Mouse (Mus musculus) kidney, postnatal 10 days (tissue): ENCODE data around the gene Rccd1.

Experiments
- DNase-seq: peaks from one replicate; pipeline ENCODE4 v3.0.0; 2021; ENCODE audit warnings: mixed read lengths

Gene Rccd1

DNA sequence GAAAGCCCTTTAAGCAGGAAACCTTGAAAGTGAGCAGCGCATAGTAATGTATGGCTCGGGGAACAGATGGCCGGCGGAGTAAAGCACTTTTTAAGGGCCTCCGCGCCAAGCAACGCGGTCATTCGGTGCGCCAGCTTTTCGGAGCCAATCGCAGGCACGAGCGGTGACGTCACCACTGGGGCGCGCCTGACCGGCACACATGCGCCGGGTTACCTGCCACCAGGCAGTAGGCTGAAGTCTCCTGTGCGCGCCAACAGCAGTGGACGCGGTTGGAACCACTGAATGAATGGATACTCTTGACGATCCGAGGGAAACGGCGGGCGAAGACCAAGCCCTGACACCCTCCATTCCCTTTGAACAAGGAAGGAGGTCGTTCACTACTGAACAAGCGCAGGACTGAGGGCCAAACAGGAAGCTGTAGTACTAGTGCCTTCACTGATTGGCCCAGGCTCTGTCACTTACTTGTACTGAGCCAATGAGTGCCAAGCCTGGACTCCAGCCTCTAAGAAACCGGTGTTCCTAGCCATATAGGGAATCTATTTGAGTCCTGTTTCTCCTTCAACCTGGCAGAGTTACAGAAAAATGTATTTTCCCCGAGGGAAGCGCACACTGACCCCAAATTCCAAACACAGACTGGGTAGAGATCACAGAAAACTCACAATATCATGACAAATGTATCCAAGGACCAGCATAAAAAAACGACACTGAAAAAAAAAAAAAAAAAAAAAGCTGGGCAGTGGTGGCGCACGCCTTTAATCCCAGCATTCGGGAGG lies at the start of gene Rccd1:
TSS of gene Rccd1 (minus strand) at position 412 of the 773 bp plus-strand sequence.
- peak; percentile 98 for DNase-seq

DNA sequence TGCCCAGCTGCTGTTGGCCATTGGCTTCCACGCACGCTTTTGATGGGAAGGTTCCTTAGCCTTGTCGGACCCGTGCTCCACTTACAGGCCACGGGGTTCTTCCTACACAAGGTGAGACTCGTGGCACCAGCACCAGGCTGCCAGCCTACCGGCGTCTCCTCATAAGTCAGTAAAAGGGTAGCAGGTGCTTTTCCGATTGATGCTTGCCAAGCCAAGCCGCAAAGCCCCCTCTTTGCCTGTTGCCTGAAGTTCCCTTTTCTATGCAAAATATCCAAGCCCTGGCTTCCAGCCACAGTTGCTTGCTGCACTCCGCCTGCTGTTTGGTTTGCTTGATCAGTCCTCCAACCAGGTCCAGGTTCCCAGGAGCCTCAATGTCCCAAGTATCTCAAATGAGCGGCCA lies 49.6 kb upstream of the Rccd1 start:
- no peak for DNase-seq

DNA sequence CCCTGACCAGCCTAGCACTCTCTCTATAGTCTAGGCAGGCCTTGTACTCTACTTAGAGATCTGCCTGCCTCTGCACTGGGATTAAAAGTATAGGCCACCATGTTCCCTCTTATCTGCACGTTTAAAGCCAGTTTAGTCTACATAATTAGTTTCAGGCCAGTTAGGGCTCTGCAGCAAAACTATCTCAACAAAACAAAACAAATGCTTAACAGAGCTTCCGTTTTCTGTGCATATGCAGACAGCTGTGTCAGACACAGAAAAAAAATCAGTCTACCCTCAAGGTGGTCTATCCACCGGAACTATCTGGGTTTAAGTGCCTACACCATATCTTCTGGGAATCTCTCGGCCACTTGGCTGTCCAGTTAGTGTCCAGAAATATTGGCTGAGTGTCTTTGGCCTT lies 49.1 kb upstream of the Rccd1 start:
- no peak for DNase-seq

DNA sequence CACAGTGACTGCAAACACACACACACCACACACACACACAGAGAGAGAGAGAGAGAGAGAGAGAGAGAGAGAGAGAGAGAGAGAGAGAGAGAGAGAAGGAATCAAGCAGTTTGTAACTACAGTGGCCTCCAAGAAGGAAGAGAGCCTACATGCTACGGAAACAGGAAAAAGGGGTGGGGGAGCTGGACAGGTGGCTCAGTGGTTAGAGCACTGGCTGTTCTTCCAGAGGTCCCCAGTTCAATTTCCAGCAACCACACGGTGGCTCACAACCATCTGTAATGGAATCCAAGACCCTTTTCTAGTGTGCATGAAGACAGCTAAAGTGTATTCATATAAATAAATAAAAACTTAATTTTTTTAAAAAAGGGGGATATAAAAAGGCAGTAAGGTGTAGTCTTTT lies 48.4 kb upstream of the Rccd1 start:
- DNase-seq = no peak

DNA sequence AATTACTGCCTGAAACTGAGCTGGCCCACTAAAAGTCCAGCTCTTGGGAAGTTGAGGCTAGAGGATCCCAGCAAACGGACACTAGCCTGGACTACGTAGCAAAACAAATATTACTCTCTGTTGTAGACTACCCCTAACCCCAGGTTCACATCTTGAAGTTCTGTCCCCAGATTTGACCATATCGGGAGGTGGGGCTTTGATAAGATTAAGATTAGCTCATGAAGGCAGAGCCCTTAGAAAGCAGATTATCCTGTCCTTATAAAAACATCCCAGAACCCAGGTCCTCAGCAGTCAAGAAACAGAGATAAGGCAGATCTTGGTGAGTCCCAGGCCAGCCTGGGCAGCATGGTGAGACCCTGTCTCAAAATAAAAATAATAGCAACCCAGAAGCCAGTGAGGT lies 47.9 kb upstream of the Rccd1 start:
- DNase-seq = no peak

DNA sequence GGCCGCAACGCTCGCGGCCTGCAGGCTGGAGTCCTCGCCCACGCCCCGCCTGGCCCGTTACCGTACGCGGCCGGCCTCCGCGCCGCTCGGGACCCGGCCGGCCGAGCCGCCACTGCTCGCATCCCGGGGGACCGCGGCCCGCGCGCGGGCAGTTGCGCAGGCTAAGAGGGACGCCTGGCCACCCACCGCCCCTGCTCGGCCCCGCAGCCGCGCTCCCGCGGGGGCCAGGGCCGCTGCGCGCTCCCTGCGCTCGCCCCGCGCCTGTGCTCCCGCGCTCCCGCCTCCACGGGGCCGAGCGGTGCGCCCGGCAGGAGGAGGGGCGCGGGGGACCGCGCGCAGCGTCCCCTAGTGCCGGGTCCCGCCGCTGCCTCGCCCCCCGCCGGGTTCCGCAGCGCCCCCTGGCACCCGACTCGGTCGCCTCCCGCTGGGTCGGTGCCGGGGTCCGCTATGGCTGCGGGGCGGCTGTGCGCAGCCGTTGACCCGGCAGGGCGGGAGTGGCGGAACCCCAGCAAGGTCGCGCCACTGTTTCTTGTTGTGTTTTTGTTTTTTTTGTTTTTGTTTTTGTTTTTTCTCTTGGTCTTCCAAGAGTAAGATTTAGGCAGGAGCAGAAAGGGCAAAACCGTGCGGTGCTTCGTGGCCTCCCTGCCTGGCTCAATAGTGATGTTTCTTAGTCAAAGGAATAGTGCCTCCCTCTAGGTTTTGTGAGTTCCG lies 46.9 kb upstream of the Rccd1 start, which contains the start of gene Man2a2:
TSS of gene Man2a2 (minus strand) at position 335 of the 711 bp plus-strand sequence.
- peak; percentile 91 for DNase-seq

- DNase-seq = peak; percentile 87
Measured at GRCm38 (mm10) chr7:80370649-80371040, 46.4 kb upstream of the Rccd1 start.

DNA sequence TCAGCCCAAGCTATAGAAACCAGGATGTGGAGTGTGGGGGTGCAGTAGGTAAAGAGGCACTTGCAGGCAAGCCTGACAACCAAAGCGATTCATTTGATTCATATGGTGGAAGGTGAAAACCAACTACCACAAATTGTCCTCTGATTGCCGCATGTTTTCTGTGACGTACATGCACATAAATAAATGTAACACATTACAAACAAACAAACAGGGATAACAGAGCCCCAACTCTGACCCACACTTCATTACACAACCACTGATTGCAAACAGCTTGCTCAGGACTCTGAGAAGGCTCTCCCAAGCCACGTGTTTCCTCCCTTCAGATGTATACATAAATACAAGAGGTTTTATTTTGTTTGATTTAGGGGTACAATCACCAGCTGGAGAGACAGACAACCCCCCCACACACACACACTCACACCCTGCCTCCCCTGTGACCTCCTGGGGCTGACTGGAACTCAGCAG lies 45.7 kb upstream of the Rccd1 start:
- DNase-seq = no peak

- DNase-seq = no peak
Measured at GRCm38 (mm10) chr7:80369461-80369860, 45.2 kb upstream of the Rccd1 start.

DNA sequence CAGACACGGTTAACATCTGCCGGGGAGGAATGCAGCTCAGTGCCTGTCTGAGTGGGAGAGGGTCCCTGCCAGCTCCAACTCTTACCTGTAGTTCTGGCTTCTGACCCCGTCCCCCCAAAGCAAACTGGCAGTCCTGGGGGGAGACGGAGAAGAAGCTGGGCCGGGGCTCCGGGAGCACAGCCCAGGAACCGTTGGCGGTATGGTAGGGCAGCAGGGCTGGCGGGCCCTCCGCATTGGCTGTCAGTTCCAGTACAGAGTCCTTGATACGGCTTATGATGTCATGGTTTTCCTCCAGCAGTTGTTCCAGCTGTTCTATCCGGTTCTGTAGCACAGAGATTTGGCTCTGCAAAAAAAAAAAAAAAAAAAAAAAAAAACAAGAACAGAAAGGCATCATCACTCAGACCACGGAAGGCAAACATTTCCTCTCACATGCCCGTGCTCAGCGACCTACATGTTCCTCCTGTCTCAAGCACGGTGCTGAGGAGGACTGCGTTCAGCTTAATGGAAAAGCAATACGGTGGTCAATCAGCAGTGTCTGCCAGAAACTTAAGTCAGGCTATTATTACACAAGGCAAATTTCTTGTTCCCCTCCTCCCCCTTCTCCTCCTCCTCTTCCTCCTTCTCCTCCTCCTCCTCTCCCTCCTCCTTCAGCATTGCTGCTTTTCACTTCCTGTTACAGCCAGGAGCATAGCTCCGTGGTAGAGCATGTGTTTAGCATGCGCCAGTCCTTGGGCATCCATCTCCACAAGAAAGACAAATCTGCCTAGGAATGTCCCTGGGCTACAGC lies 44.6 kb upstream of the Rccd1 start:
- no peak for DNase-seq

DNA sequence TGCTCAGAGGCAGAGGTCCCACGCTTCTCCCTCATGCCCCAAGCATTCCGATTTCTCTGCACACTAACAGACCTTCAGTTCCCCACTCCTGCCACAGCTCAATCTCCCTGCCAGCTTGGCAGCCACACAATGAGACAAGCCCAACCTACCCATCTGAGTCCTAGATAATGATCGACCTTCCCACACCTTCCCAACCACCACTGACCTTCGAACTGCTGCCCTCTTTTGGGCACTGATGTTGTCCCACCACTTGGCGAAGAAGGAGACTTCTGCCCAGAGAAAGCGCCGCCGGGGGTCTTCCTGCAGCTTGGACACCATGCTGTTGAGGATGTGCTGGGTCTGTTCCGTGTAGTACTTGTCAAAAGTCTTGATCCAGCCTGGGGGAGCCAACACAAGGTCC lies 43.8 kb upstream of the Rccd1 start:
- no peak for DNase-seq

GRCm38 (mm10) chr7:80367232-80367631 lies 43.0 kb upstream of the Rccd1 start:
- DNase-seq = no peak

- peak; percentile 82 for DNase-seq
Measured at GRCm38 (mm10) chr7:80365759-80366158, 41.5 kb upstream of the Rccd1 start.

DNA sequence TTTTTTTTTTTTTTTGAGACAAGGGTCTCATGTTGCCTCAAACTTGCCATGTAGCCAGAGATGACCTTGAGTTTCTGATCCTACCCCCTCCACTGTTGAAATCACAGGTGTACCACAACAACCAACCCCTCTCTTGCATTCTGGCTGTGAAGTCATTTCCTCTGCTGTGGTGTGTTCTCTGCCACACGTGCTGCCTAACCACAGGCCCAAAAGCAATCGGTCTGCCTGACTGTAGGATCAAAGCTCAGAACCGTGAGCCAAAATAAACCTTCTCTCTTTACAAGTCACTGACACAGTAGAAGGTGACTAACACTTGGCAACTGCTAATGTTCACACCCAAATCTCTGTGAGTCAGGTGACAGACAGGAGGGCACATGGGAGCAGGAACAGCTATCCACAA lies 36.2 kb upstream of the Rccd1 start:
- DNase-seq = no peak

GRCm38 (mm10) chr7:80358039-80358438 lies 33.8 kb upstream of the Rccd1 start:
- DNase-seq = no peak

GRCm38 (mm10) chr7:80357156-80357555 lies 32.9 kb upstream of the Rccd1 start:
- DNase-seq = no peak

DNA sequence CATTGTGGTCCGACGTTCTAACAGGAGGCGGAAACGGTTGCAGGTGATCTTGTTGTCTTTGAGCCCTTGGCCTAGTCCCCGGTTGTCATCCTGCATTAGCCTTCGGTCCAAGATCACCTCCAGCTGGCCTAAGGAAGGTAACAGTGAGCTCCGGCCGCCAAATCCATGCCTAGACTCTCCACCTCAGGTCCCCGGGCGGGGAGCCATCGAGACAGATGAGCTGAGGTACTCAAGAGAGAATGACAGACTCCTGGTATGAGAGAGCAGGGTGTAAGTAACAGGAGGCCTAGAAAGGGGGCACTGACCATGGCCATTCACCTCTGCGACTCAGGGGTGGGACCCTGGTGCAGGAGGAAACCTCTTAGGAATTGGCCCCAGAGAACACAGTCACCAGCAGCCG lies 32.1 kb upstream of the Rccd1 start:
- no peak for DNase-seq

GRCm38 (mm10) chr7:80352920-80353319 lies 28.7 kb upstream of the Rccd1 start:
- no peak for DNase-seq

- no peak for DNase-seq
Measured at GRCm38 (mm10) chr7:80350808-80351207, 26.6 kb upstream of the Rccd1 start.

DNA sequence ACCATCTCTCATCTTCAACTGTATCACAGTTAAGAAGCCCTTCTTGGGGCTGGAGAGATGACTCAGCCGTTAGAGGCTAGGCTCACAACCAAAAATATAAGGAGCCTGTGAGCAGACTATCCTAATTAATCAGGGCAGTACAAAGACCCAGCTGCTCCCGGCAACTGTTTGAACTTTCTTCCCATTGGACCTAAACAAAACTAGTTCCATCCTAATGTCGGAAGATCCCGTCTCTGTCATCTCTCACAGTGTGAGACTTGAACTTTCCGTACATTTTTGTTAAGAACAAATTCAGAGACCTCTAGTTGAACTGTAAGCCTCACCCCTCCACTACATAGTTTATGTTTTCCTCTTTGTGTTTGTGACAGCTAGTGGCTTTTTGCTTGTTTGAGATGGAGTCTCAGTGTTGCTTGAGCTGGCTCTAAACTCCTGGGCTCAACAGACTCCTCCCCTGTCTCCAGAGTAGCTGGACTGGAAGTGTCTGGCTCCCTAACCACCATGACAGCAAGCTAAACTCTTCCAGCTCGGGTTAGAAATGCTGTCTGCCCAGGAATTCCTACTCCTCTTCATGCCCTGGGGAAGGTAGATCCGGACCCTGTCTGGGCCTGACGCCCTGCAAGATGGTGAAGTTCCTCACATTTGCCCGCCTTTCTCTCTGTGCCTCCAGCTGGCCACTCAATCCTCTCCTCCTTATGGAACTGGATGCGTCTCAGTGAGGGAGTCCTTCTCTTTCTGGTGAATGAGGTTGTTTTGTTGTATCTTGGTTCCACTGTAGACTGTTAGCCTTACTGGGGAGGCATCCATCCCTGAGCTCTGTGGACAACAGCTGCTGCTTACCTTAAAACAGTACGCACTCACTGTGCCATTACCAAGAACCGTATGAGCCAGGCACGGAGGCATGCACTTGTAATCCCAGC lies 23.7 kb upstream of the Rccd1 start:
- no peak for DNase-seq

DNA sequence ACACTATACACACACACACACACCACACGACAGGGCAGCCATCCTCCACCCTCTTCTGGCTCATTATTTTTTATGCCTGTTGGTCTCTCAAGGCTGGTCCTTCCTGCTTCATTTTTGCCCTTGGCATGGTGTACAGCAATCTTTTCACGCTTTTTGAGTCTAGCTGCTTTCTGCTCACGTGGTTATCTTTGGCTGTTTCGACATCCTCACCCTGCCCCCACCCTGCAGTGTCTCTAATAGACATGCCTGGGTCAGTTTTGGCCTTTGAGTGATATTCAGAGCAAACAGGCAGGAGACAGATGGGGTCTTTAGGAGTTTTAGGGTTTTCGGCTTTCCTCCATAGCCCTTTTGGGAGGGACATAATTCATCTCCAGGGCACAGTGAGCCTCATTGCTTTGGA lies 22.6 kb upstream of the Rccd1 start:
- DNase-seq = no peak

DNA sequence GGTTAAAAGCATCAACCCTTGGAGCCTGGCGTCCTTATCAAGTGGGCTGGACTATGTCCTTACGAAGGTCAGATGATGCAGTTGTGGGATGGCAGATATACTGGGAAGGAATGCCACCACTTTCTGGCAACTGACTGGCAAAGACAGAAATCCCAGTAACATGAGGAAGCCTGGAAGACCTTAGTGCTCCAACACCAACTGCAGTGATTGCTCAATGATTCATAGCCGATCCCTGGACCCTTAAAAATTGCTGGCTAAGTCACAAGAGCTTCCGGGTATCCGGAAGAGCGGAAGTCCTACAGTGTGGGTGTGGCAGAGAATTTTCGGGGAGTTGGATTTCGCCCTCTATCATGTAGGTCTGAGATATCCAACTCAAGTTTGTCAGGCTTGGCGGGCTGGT lies 21.9 kb upstream of the Rccd1 start:
- DNase-seq = no peak
